Mouse (Mus musculus) heart, embryonic 15.5 days (tissue): ENCODE measurements at regions not wholly inside any gene's neighbourhood (a gene's known extent, or its start where the extent isn't known, plus 50 kb on each side); places are given as distances from the start of the nearest gene placed in this dataset. TPM values are rescaled to one million over a fixed set of nuclear protein-coding genes. Genes with fewer than 3 reads are reported as not detected.
"Not testable (repeated sequence)": the region's sequence is repeated elsewhere in the genome, so short reads cannot be mapped to it uniquely, and the experiment has no call there.

Experiments
- ATAC-seq: fragments of 200-750 bp; cut with Nextera tagmentation; replicated peaks from 2 replicates; pipeline ENCODE4 v1.8.0; 2017; ENCODE audit warnings: low read depth, moderate TSS enrichment; ENCODE audit not compliant: insufficient number of reproducible peaks, insufficient read depth, low FRiP score
- H3K27ac ChIP-seq: fragments of 300-500 bp; sonication (generic); 2 replicates; pipeline ENCODE4 v1.5.1; 2015; ENCODE audit warnings: mild to moderate bottlenecking, inconsistent platforms
- H3K27me3 ChIP-seq: fragments of 300-500 bp; sonication (generic); 2 replicates; pipeline ENCODE4 v1.6.1; 2015; ENCODE audit warnings: inconsistent platforms
- H3K36me3 ChIP-seq: fragments of 300-500 bp; sonication (generic); 2 replicates; pipeline ENCODE4 v1.6.1; 2015; ENCODE audit warnings: mild to moderate bottlenecking, inconsistent platforms
- H3K4me1 ChIP-seq: fragments of 300-500 bp; sonication (generic); replicated peaks from 2 replicates; pipeline ENCODE4 v1.6.1; 2015; ENCODE audit warnings: inconsistent platforms
- H3K4me2 ChIP-seq: fragments of 300-500 bp; sonication (generic); 2 replicates; pipeline ENCODE4 v1.6.1; 2015; ENCODE audit warnings: inconsistent platforms, mild to moderate bottlenecking, moderate library complexity
- H3K4me3 ChIP-seq: fragments of 300-500 bp; sonication (generic); 2 replicates; pipeline ENCODE4 v1.5.1; 2015; ENCODE audit warnings: mild to moderate bottlenecking, inconsistent platforms
- H3K9ac ChIP-seq: fragments of 300-500 bp; sonication (generic); 2 replicates; pipeline ENCODE4 v1.6.1; 2015; ENCODE audit warnings: mild to moderate bottlenecking, inconsistent platforms
- H3K9me3 ChIP-seq: fragments of 300-500 bp; sonication (generic); replicated peaks from 2 replicates; pipeline ENCODE4 v1.6.1; 2016; ENCODE audit warnings: inconsistent platforms
- WGBS: fragments of 180-500 bp; shearing (Covaris S2); methylation state at CpG from one replicate; pipeline ENCODE4 v1.1.7; 2015; ENCODE audit warnings: mixed read lengths; 5-methylcytosine and 5-hydroxymethylcytosine counted together
- microRNA-seq: library from miRNA; unstranded; fragments of <30 nt; microRNA quantifications from one replicate; pipeline ENCODE4, GENCODE M21; 2016

DNA sequence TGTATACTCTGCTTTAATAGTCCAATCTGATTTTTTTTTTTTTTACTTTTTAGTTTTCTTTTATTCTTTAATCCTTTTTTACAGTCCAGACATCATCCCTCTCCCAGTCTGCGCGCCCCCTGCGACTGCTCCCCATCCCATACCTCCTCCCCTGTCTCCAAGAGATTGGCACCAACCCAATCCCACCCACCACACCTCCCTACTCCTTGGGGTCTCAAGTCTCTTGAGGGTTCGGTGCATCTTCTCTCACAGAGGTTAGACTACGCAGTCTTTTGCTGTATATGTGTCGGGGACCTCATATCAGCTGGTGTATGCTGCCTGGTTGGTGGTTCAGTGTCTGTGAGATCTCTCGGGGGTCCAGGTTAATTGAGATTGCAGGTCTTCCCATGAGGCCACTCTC lies 93.4 kb upstream of the Meox2 start:
- not testable (repeated sequence) for H3K9ac ChIP-seq, H3K27ac ChIP-seq, ATAC-seq, H3K4me1 ChIP-seq, H3K36me3 ChIP-seq, H3K4me2 ChIP-seq, H3K27me3 ChIP-seq, H3K9me3 ChIP-seq, H3K4me3 ChIP-seq
- WGBS, result 88% methylated on average over 7 of the region's 7 CpGs

DNA sequence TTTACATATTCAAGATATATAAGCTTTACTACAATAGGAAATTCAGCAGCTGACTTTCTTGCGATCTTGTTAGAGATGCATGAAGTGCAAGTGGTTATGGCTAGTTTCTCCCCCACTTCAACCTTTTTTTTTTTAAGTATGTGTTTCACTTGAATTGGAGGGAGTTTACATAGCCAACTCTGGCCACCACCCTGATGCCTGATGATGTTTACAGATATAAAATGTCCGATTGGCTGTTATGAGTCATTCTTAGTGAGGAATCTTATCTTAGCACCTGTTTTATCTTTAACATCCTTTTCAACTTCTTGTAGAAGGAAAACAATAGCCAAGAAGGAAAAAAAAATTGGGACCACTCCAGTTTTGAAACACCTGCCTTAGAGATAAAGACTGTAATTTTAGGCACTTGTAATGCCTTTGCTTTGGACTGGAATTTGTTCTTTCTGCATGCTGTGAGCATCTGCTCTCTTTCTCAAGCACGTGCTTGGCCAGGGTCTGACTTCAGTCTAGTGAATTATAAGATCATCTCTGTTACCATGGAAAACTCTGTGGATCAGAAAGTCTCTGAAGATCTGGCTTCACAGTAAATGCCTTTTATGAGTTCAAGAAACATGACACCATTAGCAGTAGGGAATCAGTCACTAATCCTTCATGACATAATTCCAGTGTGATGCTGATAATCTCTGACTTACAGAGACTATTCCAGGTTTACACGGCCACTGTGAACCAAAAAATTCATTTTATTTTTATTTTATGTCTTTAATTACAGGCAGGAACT lies 92.7 kb upstream of the Meox2 start:
- Histone ChIP-seq H3K36me3 (no peaks in the 10 kb centered on the region), H3K27me3 (no peaks in the 10 kb centered on the region), H3K9ac (no peak overlapping the region), H3K4me1 (no peaks in the 10 kb centered on the region), H3K4me3 (no peak overlapping the region), H3K4me2 (no peak overlapping the region), H3K9me3 (no peaks in the 10 kb centered on the region), H3K27ac (no peak overlapping the region)
- ATAC-seq, result no peak
- 51% methylated on average over 4 of the region's 4 CpGs for WGBS

DNA sequence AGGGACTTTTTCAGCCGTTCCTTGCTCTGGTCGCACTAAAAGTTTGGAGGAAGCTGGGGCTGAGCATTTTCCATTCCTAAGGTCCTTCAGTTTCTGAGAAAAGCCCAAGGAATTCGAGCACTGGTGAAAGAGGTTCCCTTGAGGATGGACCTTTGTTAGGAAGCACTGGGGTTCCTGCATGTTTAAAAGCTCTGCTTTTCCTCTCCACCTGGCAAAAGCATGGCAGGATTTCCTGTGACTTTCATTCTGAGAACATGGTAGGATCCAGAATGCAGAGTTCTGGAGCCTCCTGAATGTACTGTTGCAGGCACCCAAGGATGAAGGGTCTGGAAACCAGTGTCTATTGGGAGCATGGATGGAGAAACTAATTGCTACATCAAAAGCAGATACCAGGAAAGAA lies 61.1 kb upstream of the Meox2 start:
- no peak overlapping the region for H3K27ac ChIP-seq
- no peak overlapping the region for H3K4me3 ChIP-seq
- H3K9me3 ChIP-seq, result no peaks in the 10 kb centered on the region
- no peaks in the 10 kb centered on the region for H3K36me3 ChIP-seq
- no peak for ATAC-seq
- no peak overlapping the region for H3K9ac ChIP-seq
- 59% methylated on average over 3 of the region's 3 CpGs for WGBS
- H3K4me2 ChIP-seq, result no peak overlapping the region
- no peaks in the 10 kb centered on the region for H3K4me1 ChIP-seq
- no peaks in the 10 kb centered on the region for H3K27me3 ChIP-seq

DNA sequence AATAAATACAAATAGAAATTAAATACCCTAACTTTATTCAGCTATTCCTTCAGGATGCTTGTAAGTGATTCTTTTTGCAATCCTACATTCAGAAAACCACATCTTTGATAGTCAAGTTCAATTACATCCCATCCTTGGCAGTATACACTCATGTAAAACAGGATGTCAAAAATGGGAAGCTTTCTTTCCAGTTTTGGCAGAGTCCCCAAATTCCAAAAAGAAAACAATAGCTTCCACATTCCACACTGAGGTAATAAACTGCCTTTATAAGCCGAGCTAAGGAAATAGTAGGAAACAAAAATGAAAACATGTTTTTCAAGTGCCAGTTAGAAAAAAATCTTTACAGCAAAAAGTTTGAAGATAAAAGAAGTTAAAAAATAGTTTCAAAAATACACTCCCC lies 57.7 kb upstream of the Meox2 start:
- H3K36me3 ChIP-seq, result no peaks in the 10 kb centered on the region
- H3K4me2 ChIP-seq, result no peak overlapping the region
- no peak for ATAC-seq
- H3K9me3 ChIP-seq, result no peaks in the 10 kb centered on the region
- WGBS, result 33% methylated on average over 1 of the region's 1 CpGs
- H3K9ac ChIP-seq, result no peak overlapping the region
- no peaks in the 10 kb centered on the region for H3K27me3 ChIP-seq
- H3K4me1 ChIP-seq, result no peaks in the 10 kb centered on the region
- no peak overlapping the region for H3K27ac ChIP-seq
- no peak overlapping the region for H3K4me3 ChIP-seq

DNA sequence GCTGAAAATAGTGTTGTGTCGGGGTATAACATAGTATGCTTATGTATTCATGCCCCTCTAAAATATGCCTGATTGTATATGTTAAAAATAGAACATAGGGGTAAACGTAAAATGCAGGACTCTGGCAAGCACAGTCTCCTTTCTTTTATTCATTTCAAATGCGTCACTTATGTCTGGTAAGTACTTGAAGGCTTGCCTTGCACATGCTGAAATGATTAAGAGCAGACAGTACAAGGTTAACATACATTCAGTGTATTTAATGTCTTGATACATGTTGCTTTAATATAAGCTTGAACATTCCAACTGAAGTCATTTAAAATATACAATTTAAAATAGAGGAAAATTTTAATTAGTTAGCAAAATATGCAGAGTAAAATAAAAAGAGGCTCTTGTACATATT lies 50.9 kb upstream of the Meox2 start:
- WGBS, result 57% methylated on average over 3 of the region's 3 CpGs
- Histone ChIP-seq H3K9me3 (no peaks in the 10 kb centered on the region), H3K36me3 (no peaks in the 10 kb centered on the region), H3K27ac (no peak overlapping the region), H3K4me2 (no peak overlapping the region), H3K4me1 (no peaks in the 10 kb centered on the region), H3K9ac (no peak overlapping the region), H3K4me3 (no peak overlapping the region), H3K27me3 (no peaks in the 10 kb centered on the region)
- no peak for ATAC-seq

Small RNA genes lying in the stretch of these regions (microRNA-seq; reads per million reads assigned to microRNA genes)
- not detected for gene Gm44326
- gene Mir5099, result 113 reads per million, percentile 51 among the genes with 10 or more reads in this experiment
